Mouse (Mus musculus) kidney, postnatal 0 days (tissue): ENCODE data around the gene Ngef. TPM values are rescaled to one million over a fixed set of nuclear protein-coding genes. Genes with fewer than 3 reads are reported as not detected.

Experiments used
- ATAC-seq: fragments of 200-750 bp; cut with Nextera tagmentation; replicated peaks from 2 replicates; pipeline ENCODE4 v1.8.0; 2017; ENCODE audit warnings: low read depth, moderate number of reproducible peaks, moderate TSS enrichment, moderate library complexity; ENCODE audit not compliant: low FRiP score
- DNase-seq: peaks from one replicate; pipeline ENCODE4 v3.0.0-alpha.2; 2016; ENCODE audit warnings: low spot score
- H3K27ac ChIP-seq: fragments of 300-500 bp; sonication (generic); 2 replicates; pipeline ENCODE4 v1.5.1; 2014; ENCODE audit warnings: mild to moderate bottlenecking
- H3K27me3 ChIP-seq: fragments of 300-500 bp; sonication (generic); 2 replicates; pipeline ENCODE4 v1.6.1; 2014; ENCODE audit warnings: low read length, mixed read lengths; ENCODE audit not compliant: insufficient read depth
- H3K36me3 ChIP-seq: fragments of 300-500 bp; sonication (generic); 2 replicates; pipeline ENCODE4 v1.6.1; 2014; ENCODE audit warnings: low read length, mixed read lengths; ENCODE audit not compliant: insufficient read depth
- H3K4me1 ChIP-seq: fragments of 300-500 bp; sonication (generic); replicated peaks from 2 replicates; pipeline ENCODE4 v1.6.1; 2014; ENCODE audit warnings: antibody characterized with exemption, low read length, mixed read lengths; ENCODE audit not compliant: insufficient read depth
- H3K4me2 ChIP-seq: fragments of 300-500 bp; sonication (generic); 2 replicates; pipeline ENCODE4 v1.6.1; 2014; ENCODE audit warnings: mild to moderate bottlenecking, low read length, moderate library complexity, mixed read lengths
- H3K4me3 ChIP-seq: fragments of 300-500 bp; sonication (generic); replicated peaks from 2 replicates; pipeline ENCODE4 v1.5.1; 2014; ENCODE audit warnings: low read depth, low read length
- H3K9ac ChIP-seq: fragments of 300-500 bp; sonication (generic); 2 replicates; pipeline ENCODE4 v1.6.1; 2014; ENCODE audit warnings: low read depth, low read length
- H3K9me3 ChIP-seq: fragments of 300-500 bp; sonication (generic); replicated peaks from 2 replicates; pipeline ENCODE4 v1.6.1; 2016; ENCODE audit warnings: low read length, inconsistent platforms, mixed read lengths
- CTCF ChIP-seq: IDR thresholded peaks from 2 replicates; pipeline ENCODE4 v1.5.1; 2016; ENCODE audit warnings: antibody characterized with exemption, low read depth, mild to moderate bottlenecking, moderate library complexity
- WGBS: fragments of 180-500 bp; shearing (Covaris S2); extraction: QIAGEN DNeasy Blood & Tissue Kit; methylation state at CpG from one replicate; pipeline ENCODE4 v1.1.7; 2014; 5-methylcytosine and 5-hydroxymethylcytosine counted together
- polyA plus RNA-seq: library from polyadenylated mRNA; unstranded; fragments of >200 nt; fragmentation: Nextera tagmentation; extraction: Ambion mirVana; gene quantifications from 2 replicates; pipeline ENCODE4 v1.2.1, GENCODE M21; 2015

The Ngef gene
- polyA plus RNA-seq, 1 experiment from 2014 or later: 4.4 TPM

DNA sequence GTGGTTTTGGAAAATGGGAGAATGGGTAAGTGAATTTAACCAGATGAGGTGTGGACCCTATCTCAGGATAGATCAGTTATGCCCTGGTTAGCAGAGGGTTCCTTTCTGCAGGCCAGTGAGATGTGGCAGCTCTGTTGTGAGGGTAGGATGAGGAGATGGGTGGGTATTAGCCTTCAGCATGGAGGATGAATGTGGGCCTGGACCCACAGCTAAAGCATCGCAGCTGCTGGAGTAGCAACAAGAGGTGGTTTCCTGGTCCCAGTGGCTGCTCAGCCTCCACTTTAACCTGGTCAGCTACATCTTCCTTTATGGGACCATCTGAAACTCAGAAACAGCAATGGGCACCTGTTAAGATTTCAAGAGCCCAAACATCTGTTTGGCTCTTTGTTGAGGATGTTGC lies 117.2 kb downstream of the Ngef start:
- Histone ChIP-seq H3K4me3 (no peak overlapping the region), H3K4me2 (no peak overlapping the region), H3K36me3 (no peaks in the 10 kb centered on the region), H3K4me1 (no peaks in the 10 kb centered on the region), H3K9ac (no peak overlapping the region), H3K27me3 (no peaks in the 10 kb centered on the region), H3K27ac (no peak overlapping the region), H3K9me3 (no peaks in the 10 kb centered on the region)
- DNase-seq (no peak), ATAC-seq (no peak)
- no peak for TF ChIP-seq CTCF
- 100% methylated on average over 1 of the region's 1 CpGs for WGBS

DNA sequence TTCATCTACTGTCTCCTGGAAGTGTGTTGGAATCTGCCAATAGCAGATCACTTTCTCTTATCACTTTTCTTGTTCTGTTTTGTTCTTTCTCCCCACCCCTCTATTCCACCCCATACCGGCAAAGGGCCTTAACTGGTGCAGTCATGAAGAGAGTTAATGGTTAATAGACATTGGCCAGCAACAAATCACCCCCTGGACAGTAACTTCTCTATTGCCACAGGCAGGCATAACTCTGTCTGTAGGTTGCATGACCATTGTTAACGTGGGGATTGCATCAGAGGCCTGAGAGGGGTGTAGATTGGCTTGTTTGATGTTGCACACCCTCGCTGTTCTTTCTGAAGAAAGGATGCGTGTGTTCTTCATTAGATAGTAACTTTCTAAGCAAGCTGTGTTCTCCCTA lies 124.2 kb downstream of the Ngef start:
- peaks cover 37% of the 10 kb centered on the region for H3K36me3 ChIP-seq
- H3K9me3 ChIP-seq: no peaks in the 10 kb centered on the region
- 78% methylated on average over 4 of the region's 4 CpGs for WGBS
- no peaks in the 10 kb centered on the region for H3K27me3 ChIP-seq
- no peak for TF ChIP-seq CTCF
- no peak; the same call in 1 of the 2 replicates for ATAC-seq
- H3K4me3 ChIP-seq: no peak overlapping the region
- H3K4me1 ChIP-seq: no peaks in the 10 kb centered on the region
- H3K4me2 ChIP-seq: no peak overlapping the region
- H3K27ac ChIP-seq: no peak overlapping the region
- peak; percentile 13 for DNase-seq
- H3K9ac ChIP-seq: no peak overlapping the region

DNA sequence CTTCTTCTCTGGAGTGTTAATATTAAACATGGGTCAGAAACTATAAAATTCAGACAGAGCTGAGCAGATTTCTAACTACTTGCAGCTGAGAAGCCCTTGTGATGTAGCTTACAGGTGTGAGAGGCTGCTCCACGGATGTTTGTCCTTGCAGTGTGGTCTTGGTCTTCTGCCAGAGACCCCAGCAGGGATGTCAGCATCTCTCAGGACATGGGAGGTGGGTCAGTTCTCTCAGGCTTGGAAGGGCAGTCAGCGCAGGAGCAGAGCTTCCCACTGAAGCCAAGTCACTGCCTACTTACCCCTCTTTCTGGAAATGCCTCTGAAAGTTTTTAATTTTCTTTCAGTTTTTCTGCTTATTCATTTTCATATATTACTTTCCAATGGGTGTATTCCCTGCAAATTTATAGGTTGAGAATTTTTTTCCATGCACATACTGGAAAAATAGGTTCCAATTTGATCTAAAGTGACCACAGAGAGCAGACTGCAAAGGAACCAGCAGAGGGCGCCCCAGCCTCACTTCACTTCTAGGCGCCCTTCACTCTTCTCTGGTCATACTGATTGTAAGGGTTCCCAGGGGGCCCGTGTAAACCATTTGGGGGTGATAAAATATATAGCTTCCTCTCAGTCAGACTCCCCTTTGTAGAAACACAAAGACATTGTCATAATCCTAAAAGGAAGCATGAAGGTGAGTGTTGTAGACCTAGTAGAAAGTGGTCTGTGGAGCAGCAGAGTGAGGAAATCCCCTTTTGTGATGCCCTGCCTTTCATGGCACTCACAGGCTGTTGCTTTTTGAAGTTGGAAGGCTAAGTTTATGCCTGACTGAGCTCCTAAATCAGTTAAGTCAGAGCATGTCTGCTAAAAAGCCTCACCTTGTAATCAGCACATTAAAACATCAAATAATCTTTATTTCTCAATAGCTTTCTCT lies 126.2 kb downstream of the Ngef start:
- ATAC-seq: peak; percentile 69; the same call in 1 of the 2 replicates
- H3K9ac ChIP-seq: no peak overlapping the region
- H3K4me3 ChIP-seq: no peak overlapping the region
- no peak overlapping the region for H3K4me2 ChIP-seq
- peaks cover 50% of the 10 kb centered on the region for H3K36me3 ChIP-seq
- H3K27ac ChIP-seq: no peak overlapping the region
- H3K27me3 ChIP-seq: no peaks in the 10 kb centered on the region
- H3K9me3 ChIP-seq: no peaks in the 10 kb centered on the region
- H3K4me1 ChIP-seq: no peaks in the 10 kb centered on the region
- DNase-seq: peak; percentile 82
- WGBS: 35% methylated on average over 5 of the region's 5 CpGs
- peak; percentile 78 for TF ChIP-seq CTCF

DNA sequence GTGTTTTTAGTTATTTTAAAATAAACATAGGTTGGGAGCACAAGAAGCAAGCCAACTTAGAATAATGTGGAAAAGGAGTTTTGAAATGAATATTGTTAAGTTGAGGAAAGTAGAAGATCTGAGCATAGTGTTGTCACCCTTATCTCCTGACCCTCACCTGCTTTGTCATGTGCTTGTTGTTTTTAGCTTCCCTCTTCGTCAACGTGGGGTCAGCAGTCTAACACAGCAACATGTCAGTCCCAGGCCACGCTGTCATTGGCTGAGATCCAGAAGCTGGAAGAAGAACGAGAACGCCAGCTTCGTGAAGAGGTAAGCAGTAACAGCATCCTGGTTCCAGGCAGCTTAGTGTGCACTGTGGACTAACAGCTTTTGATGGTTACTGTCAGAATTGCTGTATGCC lies 137.1 kb downstream of the Ngef start:
- no peaks in the 10 kb centered on the region for H3K4me1 ChIP-seq
- no peak overlapping the region for H3K4me2 ChIP-seq
- H3K36me3 ChIP-seq: peaks cover 49% of the 10 kb centered on the region
- TF ChIP-seq CTCF: no peak
- H3K27ac ChIP-seq: no peak overlapping the region
- DNase-seq (no peak), ATAC-seq (no peak)
- no peaks in the 10 kb centered on the region for H3K27me3 ChIP-seq
- no peak overlapping the region for H3K4me3 ChIP-seq
- H3K9me3 ChIP-seq: no peaks in the 10 kb centered on the region
- H3K9ac ChIP-seq: no peak overlapping the region
- WGBS: 68% methylated on average over 6 of the region's 6 CpGs

DNA sequence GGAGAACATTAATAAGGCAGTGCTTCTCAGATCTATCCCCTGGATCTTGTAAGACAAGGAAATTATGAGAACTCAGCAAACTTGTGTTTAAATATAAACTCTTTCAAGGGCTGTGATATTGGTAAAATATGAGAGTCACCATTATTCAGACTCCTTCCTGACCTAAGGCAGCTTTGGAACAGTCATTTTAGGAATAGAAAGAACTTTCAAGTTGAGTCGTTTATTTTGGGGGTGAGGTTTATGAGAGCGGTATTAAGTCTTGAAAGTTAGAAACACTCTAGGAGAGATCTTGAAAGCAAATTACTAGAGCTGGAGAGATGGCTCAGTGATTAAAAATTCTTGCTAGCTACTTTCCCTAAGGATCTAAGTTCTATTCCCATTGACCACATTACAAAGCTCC lies 138.5 kb downstream of the Ngef start:
- Histone ChIP-seq H3K4me1 (no peaks in the 10 kb centered on the region), H3K36me3 (peaks cover 46% of the 10 kb centered on the region), H3K27ac (no peak overlapping the region), H3K9ac (no peak overlapping the region), H3K4me2 (no peak overlapping the region), H3K9me3 (no peaks in the 10 kb centered on the region), H3K27me3 (no peaks in the 10 kb centered on the region), H3K4me3 (no peak overlapping the region)
- TF ChIP-seq CTCF: no peak
- no peak for ATAC-seq
- WGBS: 97% methylated on average over 2 of the region's 2 CpGs
- no peak for DNase-seq

Other genes starting within 250 kb of the Ngef start
- gene Gigyf2, start 246.9 kb downstream of the Ngef start, polyA plus RNA-seq: 44.1 and 50.6 TPM in 2 replicates
- 1.6 and 2.2 TPM in 2 replicates for gene Kcnj13, start 179.1 kb downstream of the Ngef start, polyA plus RNA-seq
- gene Snorc, start 103.6 kb downstream of the Ngef start, polyA plus RNA-seq: not detected in 2 replicates
- 2.9 and 3.0 TPM in 2 replicates for gene Neu2, start 64.0 kb downstream of the Ngef start, polyA plus RNA-seq
- gene Inpp5d, start 46.4 kb upstream of the Ngef start, polyA plus RNA-seq: 4.0 and 6.6 TPM in 2 replicates
- gene Atg16l1, start 182.0 kb upstream of the Ngef start, polyA plus RNA-seq: 20.8 and 21.9 TPM in 2 replicates
- 0.57 and 0.68 TPM in 2 replicates for gene Sag, start 229.8 kb upstream of the Ngef start, polyA plus RNA-seq